Mouse (Mus musculus) bone marrow, adult 2 months (tissue): ENCODE results near the gene BC100530.

ENCODE experiments used
- CTCF ChIP-seq: fragments of 200-500 bp; IDR thresholded peaks from 2 replicates; pipeline ENCODE4 v1.5.1; 2011; ENCODE audit warnings: low read length, control low read depth; ENCODE audit not compliant: control insufficient read depth, insufficient read depth
- POLR2A ChIP-seq: fragments of 200-500 bp; IDR thresholded peaks from 2 replicates; pipeline ENCODE4 v1.6.1; 2011; ENCODE audit warnings: low read depth, mild to moderate bottlenecking, control low read depth, low read length, borderline replicate concordance; ENCODE audit not compliant: control insufficient read depth

DNA sequence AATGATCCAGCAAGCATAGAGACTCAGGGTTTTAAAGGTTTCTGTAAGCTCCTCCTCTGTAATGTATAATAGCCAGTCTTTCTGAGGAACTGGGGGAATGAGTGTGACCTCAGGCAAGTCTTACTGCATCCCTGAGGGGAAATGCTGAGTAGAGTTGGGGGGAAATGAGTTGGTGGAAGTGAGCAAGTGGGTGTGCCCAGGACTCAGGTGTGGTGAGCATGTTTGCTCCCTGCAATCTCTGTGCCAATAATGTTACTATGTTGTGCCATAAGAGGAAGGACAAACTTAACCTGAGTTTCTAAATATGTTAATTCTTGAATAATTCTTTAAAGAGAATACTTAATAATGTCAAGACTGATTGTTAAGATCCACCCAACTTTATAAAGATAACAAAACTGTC is 40.8 kb upstream of the BC100530 start, which contains the start of gene Stfa2:
- no peak for TF ChIP-seq CTCF
- TF ChIP-seq POLR2A, result no peak
